Mouse (Mus musculus): Measurements from ENCODE around the gene Bglap2.

DNA sequence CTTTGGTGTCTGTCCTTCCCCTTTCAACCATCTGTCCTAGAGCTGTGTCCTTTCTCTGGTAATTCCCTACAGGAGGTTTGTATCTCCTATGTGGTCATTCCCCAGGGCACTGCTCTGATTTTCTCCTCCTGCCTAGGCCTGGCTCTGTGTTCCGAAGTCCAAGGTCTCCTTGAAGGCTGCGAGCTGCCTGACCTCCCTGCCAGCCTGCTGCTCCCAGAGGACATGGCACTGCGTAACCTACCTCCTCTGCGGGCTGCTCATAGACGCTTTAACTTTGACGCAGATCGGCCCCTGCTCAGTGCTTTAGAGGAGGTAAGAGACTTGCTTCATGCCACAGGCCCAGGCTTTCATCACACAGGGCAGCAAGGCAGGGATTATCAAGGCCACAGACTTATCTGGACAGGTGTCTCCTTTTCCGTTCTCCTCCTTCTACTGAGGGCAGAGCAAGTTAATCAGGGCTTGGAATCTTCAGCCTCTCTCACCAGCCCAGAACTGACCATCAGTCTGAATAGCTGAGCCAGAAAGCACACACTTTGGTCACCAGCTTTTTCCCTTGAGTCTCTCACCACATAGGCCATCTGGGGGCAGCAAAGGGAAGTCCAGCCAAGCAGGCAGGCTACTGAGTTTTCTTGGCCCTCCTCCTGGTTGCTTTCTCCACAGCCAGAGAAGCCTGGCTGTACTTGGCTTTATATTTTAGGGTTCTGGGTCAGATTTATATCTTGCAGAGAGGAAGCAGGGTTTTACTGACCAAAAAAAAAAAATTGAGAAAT lies 23.9 kb downstream of the Bglap2 start:
- TF ChIP-seq CTCF (IDR thresholded peaks at IDR 0.05; ENCODE audit: borderline replicate concordance, control insufficient read depth, extremely low read depth, insufficient read depth, low read length, poor library complexity) (no peak), POLR2A (IDR thresholded peaks at IDR 0.05; ENCODE audit: control insufficient read depth, extremely low read depth, insufficient read depth, low read length, poor library complexity) (no peak)
